Mouse (Mus musculus) hindbrain, embryonic 16.5 days (tissue): ENCODE results near the gene Cbx8. TPM values are rescaled to one million over a fixed set of nuclear protein-coding genes. Genes with fewer than 3 reads are reported as not detected.

Experiments used
- ATAC-seq: fragments of 200-750 bp; cut with Nextera tagmentation; 2 replicates; pipeline ENCODE4 v1.8.0; 2017; ENCODE audit warnings: moderate TSS enrichment, moderate library complexity
- H3K27ac ChIP-seq: fragments of 300-500 bp; sonication (generic); 2 replicates; pipeline ENCODE4 v1.5.1; 2014; ENCODE audit warnings: low read depth, mild to moderate bottlenecking, control low read depth, low read length, moderate library complexity
- H3K27me3 ChIP-seq: fragments of 300-500 bp; sonication (generic); replicated peaks from 2 replicates; pipeline ENCODE4 v1.6.1; 2014; ENCODE audit warnings: low read length; ENCODE audit not compliant: control insufficient read depth, insufficient read depth
- H3K36me3 ChIP-seq: fragments of 300-500 bp; sonication (generic); 2 replicates; pipeline ENCODE4 v1.6.1; 2014; ENCODE audit warnings: mild to moderate bottlenecking, low read length, moderate library complexity, mixed read lengths; ENCODE audit not compliant: control insufficient read depth, insufficient read depth
- H3K4me1 ChIP-seq: fragments of 300-500 bp; sonication (generic); 2 replicates; pipeline ENCODE4 v1.6.1; 2014; ENCODE audit warnings: low read depth, low read length; ENCODE audit not compliant: control insufficient read depth, insufficient read depth
- H3K4me2 ChIP-seq: fragments of 300-500 bp; sonication (generic); 2 replicates; pipeline ENCODE4 v1.6.1; 2014; ENCODE audit warnings: mild to moderate bottlenecking, low read length, control low read depth, moderate library complexity
- H3K4me3 ChIP-seq: fragments of 300-500 bp; sonication (generic); 2 replicates; pipeline ENCODE4 v1.5.1; 2014; ENCODE audit warnings: mild to moderate bottlenecking, low read length, control low read depth, moderate library complexity
- H3K9ac ChIP-seq: fragments of 300-500 bp; sonication (generic); 2 replicates; pipeline ENCODE4 v1.6.1; 2014; ENCODE audit warnings: low read depth, mild to moderate bottlenecking, control low read depth, low read length, moderate library complexity
- H3K9me3 ChIP-seq: fragments of 300-500 bp; sonication (generic); 2 replicates; pipeline ENCODE4 v1.6.1; 2014; ENCODE audit warnings: mild to moderate bottlenecking, low read length, moderate library complexity; ENCODE audit not compliant: control insufficient read depth
- WGBS: fragments of 180-500 bp; shearing (Covaris S2); extraction: QIAGEN DNeasy Blood & Tissue Kit; methylation state at CpG from one replicate; pipeline ENCODE4 v1.1.7; 2014; 5-methylcytosine and 5-hydroxymethylcytosine counted together
- polyA plus RNA-seq: library from polyadenylated mRNA; unstranded; fragments of >200 nt; fragmentation: Nextera tagmentation; extraction: Ambion mirVana; gene quantifications from 2 replicates; pipeline ENCODE4 v1.2.1, GENCODE M21; 2015

Gene Cbx8
- polyA plus RNA-seq, 1 experiment from 2014 or later = 9.5 TPM

- 6% methylated on average over 20 of the region's 27 CpGs for WGBS
- H3K4me3 ChIP-seq = peak overlapping the region; percentile 7; the same call in 1 of the 2 replicates
Observed at GRCm38 (mm10) chr11:119078691-119079444, 38.1 kb upstream of the Cbx8 start.

GRCm38 (mm10) chr11:119077755-119078154 is 37.0 kb upstream of the Cbx8 start:
- Histone ChIP-seq H3K4me1 (peaks cover 43% of the 10 kb centered on the region), H3K9ac (no peak overlapping the region), H3K36me3 (peaks cover 16% of the 10 kb centered on the region), H3K4me3 (no peak overlapping the region), H3K4me2 (no peak overlapping the region), H3K27ac (no peak overlapping the region), H3K9me3 (no peaks in the 10 kb centered on the region), H3K27me3 (peaks cover 10% of the 10 kb centered on the region)
- 79% methylated on average over 4 of the region's 4 CpGs for WGBS
- no peak for ATAC-seq

More at GRCm38 (mm10) chr11:119078691-119079444, 38.1 kb upstream of the Cbx8 start:
- H3K4me1 ChIP-seq = peaks cover 54% of the 10 kb centered on the region
- H3K9me3 ChIP-seq = no peaks in the 10 kb centered on the region
- H3K27ac ChIP-seq = peak overlapping the region; percentile 52
- H3K36me3 ChIP-seq = peaks cover 16% of the 10 kb centered on the region
- H3K4me2 ChIP-seq = peak overlapping the region; percentile 28
- peaks cover 10% of the 10 kb centered on the region for H3K27me3 ChIP-seq
- peak overlapping the region; percentile 49 for H3K9ac ChIP-seq
- peak; percentile 83 for ATAC-seq

- peaks cover 5% of the 10 kb centered on the region; the same call in 1 of the 2 replicates for H3K36me3 ChIP-seq
- 84% methylated on average over 5 of the region's 5 CpGs for WGBS
- no peak overlapping the region for H3K9ac ChIP-seq
- ATAC-seq = no peak
- no peak overlapping the region for H3K4me2 ChIP-seq
- H3K4me1 ChIP-seq = peaks cover 26% of the 10 kb centered on the region
- H3K27me3 ChIP-seq = no peaks in the 10 kb centered on the region
- no peaks in the 10 kb centered on the region for H3K9me3 ChIP-seq
- H3K4me3 ChIP-seq = no peak overlapping the region
- H3K27ac ChIP-seq = no peak overlapping the region
Observed at GRCm38 (mm10) chr11:119075805-119076204, 35.0 kb upstream of the Cbx8 start.

GRCm38 (mm10) chr11:119073876-119074433 is 33.2 kb upstream of the Cbx8 start:
- Histone ChIP-seq H3K27me3 (no peaks in the 10 kb centered on the region), H3K27ac (no peak overlapping the region; the same call in 1 of the 2 replicates), H3K9ac (0 out of 2 replicates have a peak overlapping the region, but pooled peaks have one; percentile 0), H3K4me1 (peaks cover 9% of the 10 kb centered on the region), H3K4me3 (no peak overlapping the region), H3K36me3 (no peaks in the 10 kb centered on the region), H3K4me2 (no peak overlapping the region), H3K9me3 (no peaks in the 10 kb centered on the region)
- WGBS = 55% methylated on average over 6 of the region's 6 CpGs
- no peak for ATAC-seq

GRCm38 (mm10) chr11:119072986-119073385 is 32.2 kb upstream of the Cbx8 start:
- Histone ChIP-seq H3K27me3 (no peaks in the 10 kb centered on the region), H3K9me3 (no peaks in the 10 kb centered on the region), H3K4me1 (no peaks in the 10 kb centered on the region; the same call in 1 of the 2 replicates), H3K27ac (no peak overlapping the region), H3K36me3 (no peaks in the 10 kb centered on the region), H3K9ac (no peak overlapping the region), H3K4me3 (no peak overlapping the region), H3K4me2 (no peak overlapping the region)
- WGBS = 51% methylated on average over 6 of the region's 6 CpGs
- ATAC-seq = no peak

- Histone ChIP-seq H3K4me1 (no peaks in the 10 kb centered on the region), H3K27ac (no peak overlapping the region), H3K9me3 (no peaks in the 10 kb centered on the region), H3K36me3 (no peaks in the 10 kb centered on the region), H3K9ac (no peak overlapping the region), H3K4me3 (no peak overlapping the region), H3K4me2 (no peak overlapping the region), H3K27me3 (no peaks in the 10 kb centered on the region)
- no peak for ATAC-seq
- WGBS = 83% methylated on average over 7 of the region's 7 CpGs
Observed at GRCm38 (mm10) chr11:119072239-119072638, 31.5 kb upstream of the Cbx8 start.

- no peak overlapping the region for H3K4me2 ChIP-seq
- H3K36me3 ChIP-seq = no peaks in the 10 kb centered on the region
- H3K4me1 ChIP-seq = no peaks in the 10 kb centered on the region
- no peaks in the 10 kb centered on the region for H3K9me3 ChIP-seq
- H3K9ac ChIP-seq = no peak overlapping the region
- no peak overlapping the region for H3K27ac ChIP-seq
- no peaks in the 10 kb centered on the region for H3K27me3 ChIP-seq
- no peak for ATAC-seq
- WGBS = 77% methylated on average over 8 of the region's 8 CpGs
- H3K4me3 ChIP-seq = no peak overlapping the region
Observed at GRCm38 (mm10) chr11:119066841-119067240, 26.1 kb upstream of the Cbx8 start.

GRCm38 (mm10) chr11:119059256-119059655 is 18.5 kb upstream of the Cbx8 start:
- H3K36me3 ChIP-seq = no peaks in the 10 kb centered on the region
- H3K4me3 ChIP-seq = no peak overlapping the region
- WGBS = 3% methylated on average over 3 of the region's 3 CpGs
- H3K27ac ChIP-seq = no peak overlapping the region
- H3K4me2 ChIP-seq = no peak overlapping the region
- no peak overlapping the region for H3K9ac ChIP-seq
- no peak for ATAC-seq
- peaks cover 34% of the 10 kb centered on the region for H3K4me1 ChIP-seq
- H3K9me3 ChIP-seq = no peaks in the 10 kb centered on the region
- peaks cover 14% of the 10 kb centered on the region for H3K27me3 ChIP-seq
